In the genomic region with DNA sequence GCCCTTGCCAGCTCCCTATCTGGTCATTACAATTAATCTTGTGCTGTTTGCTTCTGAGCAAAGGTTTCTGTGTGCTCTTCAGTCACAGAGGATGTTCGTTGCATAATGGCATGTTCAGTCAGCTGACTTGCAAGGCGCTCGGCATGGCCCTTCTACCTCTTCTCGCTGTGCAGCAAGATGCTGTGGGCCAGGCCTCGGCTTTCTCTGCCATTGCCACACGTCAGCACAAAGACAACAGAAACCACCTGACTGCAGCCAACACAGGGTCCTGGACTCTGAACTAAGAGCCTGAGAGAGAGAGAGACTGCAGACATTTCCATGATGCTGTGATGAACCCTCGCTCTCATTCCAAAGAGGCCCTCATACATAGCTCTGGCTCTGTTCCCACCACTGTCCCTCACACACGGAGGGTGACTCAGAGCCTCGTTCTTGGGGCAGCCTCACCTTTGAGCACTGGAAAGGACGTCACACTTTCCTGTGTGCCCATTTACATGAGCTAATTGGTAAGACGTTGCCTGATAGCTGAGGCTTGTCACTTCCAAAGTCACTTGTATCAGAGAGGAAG, we compare ENCODE assay signal across 10 mouse cellular contexts.
DNase-seq lines count a peak whose midpoint lies in the region; ATAC-seq lines count a peak whose summit lies in the region.
"Had no signal": no experiment of that assay in that cellular context is flagged by ENCODE, and none has a peak within 500 bp of the region (broad histone marks: within the 10 kb centered on the region; RNA-seq: fewer than 3 reads in every experiment).

No protein-coding gene starts in this region.

- DNase-seq in cerebellum, postnatal 14 days, result peak; percentile 58 to 60
- no peak for DNase-seq in cerebellum, postnatal 4 days (ENCODE audit: low spot score in 2 of 2)
- DNase-seq in lung, postnatal 10 days, result no peak
- DNase-seq in embryonic facial prominence, embryonic 10.5 days (ENCODE audit: low spot score), result no peak
- DNase-seq in limb, embryonic 10.5 days (ENCODE audit: low spot score), result no peak
- no peak for DNase-seq in left cerebral cortex, adult 8-10 months (ENCODE audit: low spot score in 2 of 2)
- DNase-seq: liver, embryonic 13.5 days had no signal

- ATAC-seq in lung, embryonic 15.5 days (ENCODE audit: borderline replicate concordance, extremely low read depth, low FRiP score, low TSS enrichment), result no peak; the same call in 1 of the 2 replicates
- ATAC-seq in granulocyte monocyte progenitor cell, adult 5-6 weeks (replicated peaks; ENCODE audit: poor library complexity, severe bottlenecking), result no peak

- H3K9me3 ChIP-seq in lung, embryonic 15.5 days, result no peaks in the 10 kb centered on the region
- H3K9me3 ChIP-seq in embryonic facial prominence, embryonic 10.5 days, result no peaks in the 10 kb centered on the region
- no peaks in the 10 kb centered on the region for H3K9me3 ChIP-seq in limb, embryonic 10.5 days (replicated peaks)
- H3K9me3 ChIP-seq: liver, embryonic 13.5 days had no signal

- H3K27ac ChIP-seq in lung, embryonic 15.5 days, result no peak overlapping the region
- H3K27ac ChIP-seq in embryonic facial prominence, embryonic 10.5 days (replicated peaks), result peak overlapping the region; percentile 26; the same call in 1 of the 2 replicates
- H3K27ac ChIP-seq in limb, embryonic 10.5 days, result peak overlapping the region; percentile 77
- H3K27ac ChIP-seq: liver, embryonic 13.5 days had no signal

- H3K36me3 ChIP-seq in lung, embryonic 15.5 days, result no peaks in the 10 kb centered on the region
- H3K36me3 ChIP-seq in embryonic facial prominence, embryonic 10.5 days (replicated peaks), result no peaks in the 10 kb centered on the region
- H3K36me3 ChIP-seq in limb, embryonic 10.5 days, result no peaks in the 10 kb centered on the region
- H3K36me3 ChIP-seq: liver, embryonic 13.5 days had no signal

- 34% methylated on average over 11 of the region's 11 CpGs for WGBS in lung, embryonic 15.5 days
- 81% methylated on average over 11 of the region's 11 CpGs for WGBS in embryonic facial prominence, embryonic 10.5 days
- WGBS in limb, embryonic 10.5 days, result 77% methylated on average over 11 of the region's 11 CpGs

- H3K4me3 ChIP-seq in lung, embryonic 15.5 days, result no peak overlapping the region
- H3K4me3 ChIP-seq in embryonic facial prominence, embryonic 10.5 days, result no peak overlapping the region
- no peak overlapping the region for H3K4me3 ChIP-seq in limb, embryonic 10.5 days
- H3K4me3 ChIP-seq: liver, embryonic 13.5 days; myocyte had no signal

- H3K4me2 ChIP-seq in lung, embryonic 15.5 days, result peak overlapping the region; percentile 20; the same call in 1 of the 2 replicates
- H3K4me2 ChIP-seq: liver, embryonic 13.5 days had no signal

- no peaks in the 10 kb centered on the region for H3K27me3 ChIP-seq in lung, embryonic 15.5 days
- 0 out of 2 replicates have a peak, but pooled peaks cover 3% of the 10 kb centered on the region for H3K27me3 ChIP-seq in embryonic facial prominence, embryonic 10.5 days (replicated peaks; ENCODE audit: low read depth, poor library complexity, severe bottlenecking)
- H3K27me3 ChIP-seq in limb, embryonic 10.5 days (ENCODE audit: low read depth, poor library complexity, severe bottlenecking), result no peaks in the 10 kb centered on the region
- H3K27me3 ChIP-seq: liver, embryonic 13.5 days had no signal

- no peak overlapping the region for H3K9ac ChIP-seq in lung, embryonic 15.5 days
- H3K9ac ChIP-seq: liver, embryonic 13.5 days had no signal

- H3K4me1 ChIP-seq in lung, embryonic 15.5 days, result no peaks in the 10 kb centered on the region
- H3K4me1 ChIP-seq in embryonic facial prominence, embryonic 10.5 days, result peaks cover 33% of the 10 kb centered on the region
- H3K4me1 ChIP-seq in limb, embryonic 10.5 days, result peaks cover 46% of the 10 kb centered on the region
- H3K4me1 ChIP-seq: liver, embryonic 13.5 days had no signal

Comparison
In these comparisons a context has a peak if more than half of its experiments do, and no peak if none do; other contexts are left out.
1. DNase-seq: peak in cerebellum, postnatal 14 days (2 of 2); none in cerebellum, postnatal 4 days (0 of 2), lung, postnatal 10 days (single experiment), embryonic facial prominence, embryonic 10.5 days (single experiment), limb, embryonic 10.5 days (single experiment) and left cerebral cortex, adult 8-10 months (0 of 2).